Mouse (Mus musculus) left cerebral cortex, postnatal 4 days (tissue): ENCODE measurements around the gene Dip2b. TPM values are rescaled to one million over a fixed set of nuclear protein-coding genes. Genes with fewer than 3 reads are reported as not detected.

Source experiments
- DNase-seq: peaks from one replicate; pipeline ENCODE4 v3.0.0-alpha.2; 2022
- intact Hi-C: fragments of 180-260 bp; cut with DNase I; formaldehyde crosslinking; loops from one replicate; pipeline ENCODE4 v1.15.1; 2025
- total RNA-seq, 2 experiments: library from RNA; stranded (reverse); gene quantifications; 2 replicates each; pipeline ENCODE4 v1.2.3; 2021

Dip2b gene
- total RNA-seq, 2 experiments from 2014 or later: 57.2 to 60.6 TPM

DNA sequence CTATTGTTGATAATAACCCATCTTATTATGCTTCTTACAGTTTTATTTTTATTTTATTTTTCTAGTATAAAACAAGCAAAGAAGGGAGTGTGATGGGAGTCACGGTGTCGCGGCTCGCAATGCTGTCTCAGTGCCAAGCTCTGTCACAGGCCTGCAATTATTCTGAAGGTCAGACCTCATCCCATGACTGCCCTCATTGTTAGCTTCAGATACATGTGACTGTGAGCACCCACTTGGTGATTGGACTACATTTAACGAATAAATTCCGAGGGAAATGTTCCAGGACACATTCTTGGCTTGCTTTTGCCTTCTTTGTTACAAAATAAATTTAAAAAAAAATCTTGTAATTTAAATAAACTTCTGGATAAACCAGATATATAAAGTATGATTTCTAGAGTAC, 129.3 kb downstream of the Dip2b start:
- no peak for DNase-seq

DNA sequence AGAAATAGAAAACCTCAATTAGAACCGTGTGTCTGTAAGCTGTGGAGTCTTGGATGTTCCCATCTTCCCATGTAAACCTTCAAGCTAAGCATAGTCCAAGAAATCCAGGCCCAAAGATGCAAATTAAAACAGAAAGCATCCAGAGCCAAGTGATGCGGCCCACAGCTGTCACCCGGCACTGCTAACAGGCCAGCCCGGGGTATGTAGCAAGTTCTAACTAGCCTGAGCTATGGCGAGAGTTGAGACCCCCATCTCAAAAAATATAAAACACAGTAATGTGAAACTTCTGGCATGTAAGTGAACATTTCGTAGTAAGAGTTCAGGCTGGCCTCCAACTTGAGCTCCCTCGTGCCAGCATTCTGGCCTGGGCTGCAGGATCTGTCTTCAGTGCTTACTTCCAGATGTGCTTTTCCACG, 129.7 kb downstream of the Dip2b start:
- DNase-seq: no peak
- intact Hi-C loops: no loop called here

More for the DNA sequence above, 129.3 kb downstream of the Dip2b start:
- intact Hi-C loops: no loop called here

DNA sequence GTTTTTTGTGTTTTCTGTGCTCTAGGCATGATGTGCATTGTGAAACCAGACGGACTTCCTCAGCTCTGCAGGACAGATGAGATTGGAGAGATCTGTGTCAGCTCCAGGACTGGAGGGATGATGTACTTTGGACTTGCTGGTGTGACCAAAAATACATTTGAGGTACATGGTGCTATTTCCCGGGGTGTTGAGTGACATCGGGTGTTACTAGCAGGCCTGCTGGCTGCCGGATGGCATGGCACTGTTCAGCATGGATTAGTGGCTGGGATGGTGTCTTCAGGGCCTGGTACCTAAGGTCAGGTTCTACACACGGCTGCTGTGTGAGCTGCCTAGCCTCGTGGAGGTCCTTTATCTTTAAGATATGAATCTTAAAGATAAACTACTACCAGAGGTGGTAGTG, 136.7 kb downstream of the Dip2b start:
- DNase-seq: no peak
- intact Hi-C loops: no loop called here

DNA sequence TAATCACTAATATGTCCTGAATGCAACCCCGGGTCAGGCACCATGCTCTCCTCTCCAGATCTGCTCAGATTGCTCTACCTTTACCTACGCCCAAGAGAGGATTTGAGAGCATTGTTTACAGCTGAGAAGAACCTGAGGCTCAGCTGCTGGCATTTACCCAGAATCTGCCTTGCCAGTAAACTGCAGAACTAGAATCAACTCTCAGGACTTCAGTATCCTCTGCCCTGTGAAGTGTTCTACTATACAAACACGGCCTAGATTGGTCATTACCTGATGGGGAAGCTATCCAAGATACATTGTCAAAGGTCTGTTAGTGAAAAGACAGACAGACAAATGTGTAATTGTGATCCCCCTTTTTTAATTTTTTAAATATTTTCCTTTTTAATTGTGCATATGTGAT, 138.7 kb downstream of the Dip2b start:
- no peak for DNase-seq

DNA sequence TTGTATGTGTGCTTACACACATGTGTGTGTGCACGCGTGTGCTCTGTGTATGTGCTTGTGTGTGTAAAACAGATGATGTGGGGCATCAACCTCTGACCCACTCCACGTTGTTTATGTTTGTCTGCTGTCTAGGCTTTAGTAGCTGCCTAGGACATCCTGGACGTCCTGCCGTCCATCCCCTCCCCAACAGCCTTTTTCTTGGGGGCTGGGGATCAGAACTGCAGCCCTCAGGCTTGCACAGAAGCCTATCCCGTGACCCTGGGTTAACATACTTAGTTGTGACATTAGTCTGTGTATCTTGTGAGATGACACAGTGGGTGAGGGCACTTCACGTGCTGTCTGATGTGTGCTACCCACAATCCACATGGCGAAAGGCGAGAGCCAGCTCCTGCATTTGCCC, 139.1 kb downstream of the Dip2b start:
- DNase-seq: no peak
- intact Hi-C loops: no loop called here

More for the DNA sequence above, 138.7 kb downstream of the Dip2b start:
- intact Hi-C loops: no loop called here

DNA sequence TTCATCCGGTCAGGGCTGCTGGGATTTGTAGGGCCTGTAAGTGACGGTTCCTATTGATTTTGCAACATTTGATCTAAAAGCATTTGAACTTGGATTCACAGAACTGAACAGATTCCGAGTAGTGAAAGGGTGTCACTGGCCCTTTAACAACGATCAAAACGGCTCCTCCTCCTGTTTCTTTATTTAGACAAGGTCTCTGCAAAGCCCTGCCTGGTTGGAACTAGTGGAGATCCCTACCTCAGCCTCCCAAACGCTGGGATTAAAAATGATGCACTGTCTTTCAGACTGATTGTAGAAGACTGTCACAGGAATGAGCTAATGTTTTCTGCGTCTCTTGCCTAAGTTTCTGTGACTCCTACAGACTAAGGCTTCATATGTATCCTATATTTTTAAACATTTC, 140.0 kb downstream of the Dip2b start:
- intact Hi-C loops: no loop called here
- no peak for DNase-seq

DNA sequence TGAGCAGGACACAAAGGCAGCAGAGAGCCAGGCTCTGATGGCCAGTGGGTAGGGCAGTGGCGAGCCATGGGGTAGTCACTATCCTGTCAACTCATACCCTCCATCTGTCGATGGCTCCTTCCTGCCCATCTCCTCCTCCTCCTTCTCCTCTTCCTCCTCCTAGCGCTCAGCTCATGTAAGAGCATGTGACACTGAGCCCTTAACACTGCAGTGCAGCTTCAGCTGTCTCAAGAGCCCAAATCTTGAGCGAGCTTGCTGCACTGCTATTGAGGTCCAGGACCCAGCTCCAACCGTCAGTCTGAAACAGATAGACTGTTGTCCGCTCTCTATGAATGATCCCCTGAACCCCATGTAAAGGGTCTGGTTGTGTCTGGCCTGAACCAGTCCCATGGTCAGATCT, 141.2 kb downstream of the Dip2b start:
- intact Hi-C loops: loop anchor here (10.0 kb wide), 1 partner anchor 145 kb away; the partner anchor contains the start of gene Dip2b
- DNase-seq: no peak

DNA sequence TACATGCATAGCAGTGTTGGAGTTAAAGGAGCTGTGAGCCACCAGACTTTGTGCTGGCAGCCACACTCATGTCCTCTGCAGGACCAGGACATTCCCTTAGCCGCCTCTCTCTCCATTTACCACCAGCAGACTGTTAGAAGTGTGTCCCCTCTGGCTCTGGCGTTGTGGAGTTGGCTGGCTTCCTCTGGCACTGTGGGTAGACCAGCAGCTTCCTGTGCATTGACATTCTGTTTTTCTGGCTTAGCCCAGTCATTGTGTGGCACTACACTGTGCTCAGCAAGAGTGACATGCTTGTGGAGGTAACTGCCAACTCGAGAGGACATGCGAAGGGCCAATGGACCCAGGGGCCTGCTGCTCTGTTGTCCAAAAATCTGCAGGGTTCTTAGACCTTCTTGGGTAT, 141.8 kb downstream of the Dip2b start:
- peak; percentile 70 for DNase-seq
- intact Hi-C loops: loop anchor here (10.0 kb wide), 1 partner anchor 145 kb away; the partner anchor contains the start of gene Dip2b

DNA sequence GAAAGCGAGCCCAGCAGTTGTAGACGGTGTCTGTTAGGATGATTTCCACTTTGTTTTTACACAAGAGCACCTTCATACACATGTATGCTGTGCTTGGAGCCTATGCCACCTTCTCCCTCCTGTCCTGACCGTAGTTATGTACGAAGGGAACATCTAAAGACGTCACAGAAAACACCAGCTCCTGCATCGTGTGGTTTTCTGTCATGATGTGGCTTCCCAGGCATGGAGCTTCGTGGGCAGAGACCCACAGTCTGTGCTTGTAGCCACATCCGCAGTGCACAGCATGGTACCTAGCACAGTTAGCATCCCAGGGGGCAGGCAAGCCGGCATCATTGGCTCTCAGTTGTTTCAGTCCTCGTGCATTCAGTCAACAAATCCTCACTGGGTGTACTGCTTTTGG, 143.4 kb downstream of the Dip2b start:
- intact Hi-C loops: loop anchor here (10.0 kb wide), 1 partner anchor 147 kb away; the partner anchor contains the start of gene Dip2b
- no peak for DNase-seq

DNA sequence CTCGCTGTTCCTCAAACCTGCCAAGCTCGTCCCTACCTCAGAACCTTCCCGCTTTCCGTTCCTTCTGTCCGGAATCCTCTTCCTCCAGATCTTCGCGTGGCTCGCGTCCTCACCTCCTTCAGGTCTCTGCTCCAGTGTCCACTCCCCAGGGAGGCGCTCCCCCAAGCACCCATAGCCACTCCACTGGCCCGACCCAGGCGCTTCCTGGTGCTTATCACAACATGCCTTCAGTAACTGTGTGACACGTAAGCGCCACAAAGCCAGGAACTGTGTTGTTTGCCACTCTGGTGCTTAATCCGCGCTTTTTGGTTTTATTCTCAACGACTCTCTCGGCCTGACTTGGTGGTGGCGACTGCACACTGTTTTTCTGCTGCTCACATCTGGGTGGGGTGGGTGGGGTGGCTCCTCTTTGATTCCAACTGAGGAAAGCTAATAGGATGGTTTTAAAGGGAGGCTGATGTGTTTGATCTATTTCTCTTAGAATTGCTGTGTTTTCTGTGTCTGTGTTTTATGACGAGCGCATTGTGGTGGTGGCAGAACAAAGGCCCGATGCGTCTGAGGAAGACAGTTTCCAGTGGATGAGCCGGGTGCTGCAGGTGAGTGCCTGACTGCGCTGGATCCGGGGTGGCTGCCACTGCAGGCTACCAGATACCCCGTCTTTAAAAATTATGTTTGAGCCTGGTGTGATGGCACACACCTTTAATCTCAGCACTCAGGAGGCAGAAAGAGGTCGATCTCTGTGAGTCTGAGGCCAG, 144.2 kb downstream of the Dip2b start:
- intact Hi-C loops: loop anchor here (10.0 kb wide), 1 partner anchor 148 kb away; the partner anchor contains the start of gene Dip2b
- DNase-seq: no peak

DNA sequence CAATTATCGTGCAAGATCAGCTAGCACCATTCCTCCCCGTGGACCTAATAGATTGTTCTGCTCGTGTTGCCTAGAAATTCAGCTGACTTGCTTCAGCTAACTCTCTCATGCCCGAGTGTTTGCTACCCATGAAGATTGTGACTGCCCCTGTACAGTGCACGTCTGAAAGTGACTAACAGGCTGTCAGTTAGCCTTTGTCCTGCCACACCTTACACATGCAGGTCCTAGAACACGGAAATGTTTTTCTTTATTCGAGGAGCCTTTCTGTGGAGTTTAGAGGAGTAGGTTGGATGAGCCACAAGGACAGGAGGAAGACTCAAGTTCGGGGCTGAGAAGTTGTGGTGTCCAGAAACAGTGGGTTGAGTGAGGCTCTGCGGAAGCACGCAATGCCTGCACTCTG, 145.0 kb downstream of the Dip2b start:
- DNase-seq: no peak
- intact Hi-C loops: loop anchor here (10.0 kb wide), 1 partner anchor 149 kb away; the partner anchor contains the start of gene Dip2b

DNA sequence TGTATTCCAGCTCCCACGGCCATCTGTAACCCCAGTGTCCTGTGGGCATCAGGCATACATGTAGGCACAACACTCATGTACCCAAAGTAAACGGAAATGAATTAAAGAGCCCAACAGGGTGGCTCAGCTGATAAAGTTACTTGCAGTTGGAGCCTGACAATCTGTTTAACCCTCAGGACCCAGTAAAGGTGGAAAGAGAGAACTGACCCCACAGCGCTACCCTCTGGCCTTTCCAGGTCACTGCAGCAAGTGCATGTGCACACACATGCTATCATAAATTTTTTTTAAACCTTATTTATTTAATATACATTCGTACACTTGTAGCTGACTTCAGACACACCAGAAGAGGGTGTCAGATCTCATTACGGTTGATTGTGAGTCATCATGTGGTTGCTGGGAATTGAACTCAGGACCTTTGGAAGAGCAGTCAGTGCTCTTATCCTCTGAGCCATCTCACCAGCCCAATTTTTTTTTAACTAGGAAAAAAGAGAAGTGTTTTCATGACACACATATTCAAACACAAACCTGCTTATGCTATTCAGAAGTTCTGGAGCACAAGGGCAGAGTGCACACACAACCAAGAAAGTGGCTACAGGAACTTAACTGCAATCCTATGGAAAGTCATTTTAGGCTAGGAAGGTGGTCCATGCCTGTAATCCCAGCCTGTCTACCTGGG, 146.5 kb downstream of the Dip2b start:
- no peak for DNase-seq
- intact Hi-C loops: loop anchor here (10.0 kb wide), 1 partner anchor 150 kb away; the partner anchor contains the start of gene Dip2b

DNA sequence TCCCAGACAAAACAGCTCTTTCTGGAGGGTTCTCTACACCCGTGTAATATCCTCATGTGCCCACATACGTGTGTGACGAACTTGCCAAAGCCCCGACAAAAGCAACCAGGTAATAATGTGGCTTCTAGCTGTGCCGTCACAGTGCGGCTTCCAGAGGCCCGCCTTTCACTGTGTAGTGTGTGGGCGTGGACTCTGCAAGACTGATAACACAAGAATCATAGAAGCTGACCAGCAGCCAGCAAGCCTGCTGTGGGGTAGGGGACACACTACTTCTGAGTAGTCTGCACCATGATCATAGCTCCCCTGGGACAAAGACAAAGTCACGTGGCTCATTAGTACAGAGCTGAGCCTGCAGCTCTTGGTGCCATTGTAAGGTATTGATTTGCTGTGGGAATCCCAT, 147.8 kb downstream of the Dip2b start:
- DNase-seq: no peak
- intact Hi-C loops: loop anchor here (10.0 kb wide), 1 partner anchor 151 kb away; the partner anchor contains the start of gene Dip2b

DNA sequence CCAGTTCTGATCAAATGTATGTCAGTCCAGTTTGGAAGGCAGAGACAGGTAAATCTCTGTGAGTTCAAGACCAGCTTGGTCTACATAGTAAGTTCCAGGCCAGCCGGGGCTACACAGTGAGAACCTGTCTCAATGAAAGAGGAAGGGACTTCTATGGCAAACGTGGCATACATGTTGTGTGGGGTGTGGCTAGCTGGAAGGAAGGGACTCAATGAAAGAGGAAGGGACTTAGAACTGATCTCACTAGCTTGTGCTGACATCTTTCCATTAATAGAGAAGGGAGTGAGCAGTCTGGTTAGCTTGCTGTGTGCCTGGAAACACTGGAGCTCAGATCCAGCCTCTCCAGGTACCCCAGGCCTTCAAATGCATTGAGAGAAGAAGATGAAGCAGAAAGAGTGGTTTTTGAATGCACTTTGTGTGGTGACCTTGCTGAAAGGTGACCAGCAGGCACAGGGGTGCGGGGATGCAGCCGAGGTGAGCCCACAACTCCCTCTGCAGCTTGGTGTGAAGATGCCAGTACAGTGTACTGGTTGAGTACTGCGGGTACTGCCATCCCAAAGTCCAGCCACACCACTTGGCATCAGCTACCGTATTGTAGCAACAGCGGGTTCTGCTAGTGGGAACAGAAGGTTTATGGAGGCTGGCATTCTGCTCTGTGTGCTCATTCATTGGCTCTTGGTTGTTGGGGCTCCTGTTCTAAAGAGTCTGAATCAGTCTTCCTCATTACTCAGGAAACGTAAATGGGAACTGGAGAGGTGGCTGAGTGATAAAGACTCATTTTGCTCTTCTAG, 148.6 kb downstream of the Dip2b start:
- intact Hi-C loops: loop anchor here (10.0 kb wide), 1 partner anchor 152 kb away; the partner anchor contains the start of gene Dip2b
- no peak for DNase-seq

DNA sequence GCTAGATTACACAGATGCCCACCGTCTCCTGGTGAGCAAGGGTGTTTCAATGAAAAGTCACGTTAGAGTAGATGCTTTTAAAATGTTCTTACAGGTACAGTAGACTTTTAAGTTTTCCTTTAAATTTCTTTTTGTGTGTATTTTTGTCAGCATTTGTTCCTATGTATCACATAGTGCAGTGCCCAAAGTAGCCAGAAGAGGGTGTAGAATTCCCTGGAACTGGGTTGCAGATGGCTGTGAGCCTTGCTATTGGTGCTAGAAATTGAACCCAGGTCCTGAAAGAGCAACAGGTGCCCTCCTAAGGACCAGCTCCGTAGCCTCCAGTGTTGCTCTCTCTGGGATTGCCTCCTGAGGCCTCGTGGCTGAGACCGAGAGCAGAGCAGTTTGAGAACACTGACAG, 150.1 kb downstream of the Dip2b start:
- intact Hi-C loops: loop anchor here (10.0 kb wide), 1 partner anchor 154 kb away; the partner anchor contains the start of gene Dip2b
- DNase-seq: no peak

DNA sequence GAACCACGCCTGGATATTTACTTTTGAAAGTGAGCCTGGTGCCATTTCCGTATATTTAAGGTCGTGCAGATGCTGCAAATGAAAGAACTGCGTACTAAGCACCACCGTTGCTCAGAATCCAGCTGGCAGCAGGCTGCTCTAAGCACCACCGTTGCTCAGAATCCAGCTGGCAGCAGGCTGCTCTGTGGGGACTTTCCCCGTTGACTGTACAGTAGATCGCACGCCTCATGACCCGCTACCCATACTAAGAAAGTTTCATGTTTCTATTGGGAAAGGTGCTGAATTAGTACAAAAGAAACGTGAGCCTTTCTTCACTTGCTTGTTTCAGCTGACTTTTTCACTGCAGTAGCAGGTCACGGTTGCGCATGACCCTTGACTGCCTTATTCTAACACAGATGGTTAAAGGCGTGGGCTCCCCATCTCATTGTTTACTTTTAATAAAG, 150.5 kb downstream of the Dip2b start:
- intact Hi-C loops: loop anchor here (10.0 kb wide), 1 partner anchor 154 kb away; the partner anchor contains the start of gene Dip2b
- DNase-seq: no peak

DNA sequence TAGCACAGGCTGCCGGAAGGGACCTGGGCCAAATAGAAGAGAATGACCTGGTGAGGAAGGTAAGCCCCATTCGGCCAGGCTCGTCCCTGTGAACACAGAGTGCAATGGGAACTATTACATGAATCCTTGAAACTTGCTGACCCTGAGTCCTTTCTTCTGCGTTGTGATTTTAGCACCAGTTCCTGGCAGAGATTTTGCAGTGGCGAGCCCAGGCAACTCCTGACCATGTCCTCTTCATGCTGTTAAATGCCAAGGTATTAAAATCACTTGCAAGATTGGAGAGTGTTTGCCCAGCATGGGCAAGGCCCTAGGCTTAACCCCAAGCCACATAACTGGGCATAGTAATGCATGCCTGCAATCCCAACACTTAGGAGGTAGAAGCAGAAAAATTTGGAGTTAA, 151.6 kb downstream of the Dip2b start:
- intact Hi-C loops: no loop called here
- no peak for DNase-seq

DNA sequence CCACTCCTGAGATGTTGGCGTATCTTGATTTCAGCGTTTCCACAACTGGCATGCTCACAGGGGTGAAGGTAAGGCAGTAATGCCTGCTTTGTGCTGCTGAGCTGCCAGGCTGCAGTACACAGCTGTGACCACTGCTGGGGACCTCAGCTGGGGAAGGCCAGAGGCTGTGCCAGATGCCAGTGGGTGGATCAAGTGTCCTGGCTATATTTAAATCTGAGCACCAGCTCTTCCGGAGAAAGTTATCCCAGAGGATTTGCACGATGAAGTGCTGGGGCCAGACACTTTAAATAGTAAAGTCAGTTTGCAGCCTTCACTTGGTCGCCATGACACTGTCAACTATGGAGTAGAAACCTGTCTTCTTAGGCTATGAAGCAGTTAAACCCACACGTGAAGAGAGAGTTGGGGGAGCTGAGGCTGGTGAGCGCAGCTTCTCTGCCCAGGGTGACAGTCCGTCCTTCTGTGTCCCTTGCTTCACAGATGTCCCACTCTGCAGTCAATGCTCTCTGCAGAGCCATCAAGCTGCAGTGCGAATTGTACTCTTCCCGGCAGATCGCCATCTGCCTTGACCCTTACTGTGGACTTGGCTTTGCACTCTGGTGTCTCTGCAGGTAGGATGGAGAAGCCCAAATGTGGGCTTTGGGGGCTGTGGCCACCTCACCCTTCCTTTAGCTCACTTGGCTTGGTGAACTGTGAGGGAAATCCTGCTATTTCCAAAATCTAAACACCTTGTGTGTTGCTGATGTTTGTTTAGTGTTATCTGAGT, 160.7 kb downstream of the Dip2b start:
- intact Hi-C loops: no loop called here

DNA sequence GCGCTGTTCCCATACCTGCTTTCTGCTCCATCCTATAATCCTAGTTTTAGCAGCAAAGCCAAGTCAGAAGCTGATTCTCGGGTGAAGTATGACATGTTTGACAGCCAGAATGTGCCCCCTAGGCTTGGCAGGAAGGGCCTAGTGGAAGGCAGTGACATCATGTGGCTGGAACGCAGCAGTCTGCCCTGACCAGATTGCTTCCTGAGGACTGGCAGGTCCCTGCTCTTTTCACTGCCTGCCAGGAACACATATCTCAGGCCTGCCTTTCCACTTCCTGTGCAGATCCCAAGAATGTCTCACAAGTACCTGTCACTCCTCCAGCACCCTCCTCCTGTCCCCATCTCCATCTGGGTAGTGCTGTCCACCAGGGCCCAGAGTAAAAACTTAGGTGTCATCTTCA, 161.3 kb downstream of the Dip2b start:
- DNase-seq: peak; percentile 60
- intact Hi-C loops: no loop called here

More for the DNA sequence above, 160.7 kb downstream of the Dip2b start:
- peak; percentile 51 for DNase-seq

DNA sequence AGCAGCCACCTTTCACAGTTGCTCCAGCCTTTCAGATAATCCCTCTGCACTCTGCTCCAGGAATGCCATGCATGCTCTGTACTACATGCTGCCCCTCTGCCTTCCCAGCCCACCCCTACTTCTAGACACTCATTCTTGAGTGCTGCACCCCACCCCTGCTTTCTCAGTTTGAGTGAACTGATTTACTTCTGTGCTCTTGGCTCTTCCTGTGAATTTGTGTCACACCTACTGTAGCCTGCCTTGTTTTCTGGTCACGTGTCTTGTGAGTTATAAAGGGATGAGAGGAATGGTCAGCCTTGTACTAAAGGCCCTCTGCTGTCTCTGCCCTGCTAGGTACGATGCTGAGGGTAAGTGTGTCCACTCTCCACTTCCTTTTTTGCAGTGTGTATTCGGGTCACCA, 163.3 kb downstream of the Dip2b start:
- DNase-seq: no peak
- intact Hi-C loops: no loop called here
